Mouse (Mus musculus) MN1 (cell line): ENCODE data around the gene Tead3.

ENCODE experiments used
- DNase-seq: peaks from one replicate; pipeline ENCODE4 v3.0.0-alpha.2; 2016; ENCODE audit warnings: low spot score

Tead3 gene

GRCm38 (mm10) chr17:28305172-28305571, 45.4 kb downstream of the Tead3 start:
- DNase-seq, result no peak

GRCm38 (mm10) chr17:28300850-28301249, 49.8 kb downstream of the Tead3 start:
- DNase-seq, result peak; percentile 42

GRCm38 (mm10) chr17:28300323-28300722, 50.3 kb downstream of the Tead3 start:
- DNase-seq, result no peak

- DNase-seq, result no peak
Measured at GRCm38 (mm10) chr17:28299669-28300320, 50.8 kb downstream of the Tead3 start.

- DNase-seq, result no peak
Measured at GRCm38 (mm10) chr17:28298888-28299287, 51.7 kb downstream of the Tead3 start.

- DNase-seq, result no peak
Measured at GRCm38 (mm10) chr17:28294449-28295333, 55.9 kb downstream of the Tead3 start.

GRCm38 (mm10) chr17:28293716-28294115, 56.9 kb downstream of the Tead3 start:
- no peak for DNase-seq

GRCm38 (mm10) chr17:28291346-28291745, 59.3 kb downstream of the Tead3 start:
- no peak for DNase-seq

- no peak for DNase-seq
Measured at GRCm38 (mm10) chr17:28290671-28291070, 59.9 kb downstream of the Tead3 start.

GRCm38 (mm10) chr17:28290262-28290661, 60.4 kb downstream of the Tead3 start:
- DNase-seq, result peak; percentile 69

GRCm38 (mm10) chr17:28287980-28288379, 62.6 kb downstream of the Tead3 start:
- DNase-seq, result peak; percentile 57

GRCm38 (mm10) chr17:28287578-28287977, 63.0 kb downstream of the Tead3 start:
- DNase-seq, result no peak

GRCm38 (mm10) chr17:28286964-28287363, 63.7 kb downstream of the Tead3 start:
- DNase-seq, result no peak

- no peak for DNase-seq
Measured at GRCm38 (mm10) chr17:28286133-28286532, 64.5 kb downstream of the Tead3 start.

GRCm38 (mm10) chr17:28283199-28283598, 67.4 kb downstream of the Tead3 start:
- no peak for DNase-seq

GRCm38 (mm10) chr17:28281866-28282441, 68.7 kb downstream of the Tead3 start:
- DNase-seq, result no peak
